In the genomic region with DNA sequence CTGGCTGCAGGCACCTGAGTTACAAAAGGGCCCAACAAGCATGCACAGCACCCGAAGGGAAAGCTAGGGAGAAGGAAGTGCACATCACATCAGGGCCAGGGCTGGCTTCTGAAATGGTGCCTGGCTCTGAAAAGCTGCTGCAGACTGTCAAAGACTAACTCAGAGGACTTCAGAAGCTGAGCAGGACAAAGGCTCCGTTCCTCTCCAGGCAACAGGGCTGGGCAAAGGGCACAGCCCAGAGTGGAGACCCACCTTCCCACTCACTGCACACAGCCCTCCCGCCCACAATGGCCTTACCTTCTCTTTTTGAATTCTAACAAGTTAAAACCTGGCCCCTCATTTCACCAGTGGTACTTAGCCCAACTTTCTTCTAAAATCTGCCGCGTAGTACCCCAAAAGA, we compare ENCODE assay signal across 26 mouse cellular contexts.
DNase-seq lines count a peak whose midpoint lies in the region; ATAC-seq and TF ChIP-seq lines count a peak whose summit lies in the region.
"Had no signal": no experiment of that assay in that cellular context is flagged by ENCODE, and none has a peak within 500 bp of the region (broad histone marks: within the 10 kb centered on the region; RNA-seq: fewer than 3 reads in every experiment).

No protein-coding gene starts in this region.

- DNase-seq in kidney, adult 11 months, result peak; percentile 19
- no peak for DNase-seq in kidney, adult 18-20 months
- DNase-seq in kidney, postnatal 36 days, result peak; percentile 19 to 64
- no peak for DNase-seq in embryo, embryonic 11 days
- DNase-seq in right cerebral cortex, postnatal 4 days, result no peak
- DNase-seq: adrenal gland, postnatal 14 days; gastrocnemius, postnatal 25 days; heart, adult 18-20 months; heart, postnatal 10 days; layer of hippocampus, adult 9-11 months; right cerebral cortex, adult 18-20 months; thymus, adult 2 months; thymus, postnatal 36 days had no signal

- H3K4me2 ChIP-seq in kidney, embryonic 16.5 days (replicated peaks; ENCODE audit: low read depth, low read length), result no peak overlapping the region
- H3K4me2 ChIP-seq: embryonic facial prominence, embryonic 15.5 days; heart, embryonic 13.5 days; limb, embryonic 13.5 days; liver, embryonic 11.5 days; lung, embryonic 15.5 days; neural tube, embryonic 12.5 days had no signal

- H3K27ac ChIP-seq in cortical plate, adult 2 months (ENCODE audit: insufficient read depth, low read length), result peak overlapping the region; percentile 84
- H3K27ac ChIP-seq in kidney, embryonic 16.5 days (ENCODE audit: low read length), result peak overlapping the region; percentile 43; the same call in 1 of the 2 replicates
- H3K27ac ChIP-seq: embryonic facial prominence, embryonic 15.5 days; limb, embryonic 13.5 days; lung, embryonic 15.5 days; midbrain, embryonic 10.5 days; neural tube, embryonic 12.5 days had no signal

- H3K4me1 ChIP-seq in cortical plate, adult 2 months (ENCODE audit: control insufficient read depth, insufficient read depth, low read length), result peaks cover 22% of the 10 kb centered on the region
- H3K4me1 ChIP-seq in kidney, embryonic 16.5 days (ENCODE audit: insufficient read depth, low read length), result peaks cover 32% of the 10 kb centered on the region
- H3K4me1 ChIP-seq: embryonic facial prominence, embryonic 15.5 days; lung, embryonic 15.5 days; midbrain, embryonic 10.5 days; neural tube, embryonic 12.5 days had no signal

- ATAC-seq in kidney, embryonic 16.5 days (ENCODE audit: low FRiP score, low TSS enrichment), result 0 out of 2 replicates have a peak, but pooled peaks have one; percentile 61
- ATAC-seq: forebrain, embryonic 14.5 days; hindbrain, embryonic 16.5 days; Patski had no signal

- no peak overlapping the region for H3K4me3 ChIP-seq in cortical plate, adult 2 months (ENCODE audit: insufficient read depth, low read length)
- H3K4me3 ChIP-seq in kidney, embryonic 16.5 days (ENCODE audit: low read length), result no peak overlapping the region
- H3K4me3 ChIP-seq: embryonic facial prominence, embryonic 15.5 days; heart, embryonic 13.5 days; limb, embryonic 13.5 days; lung, embryonic 15.5 days; midbrain, embryonic 10.5 days; myocyte; neural tube, embryonic 12.5 days had no signal

- H3K27me3 ChIP-seq in kidney, embryonic 16.5 days (ENCODE audit: insufficient read depth, low read length), result no peaks in the 10 kb centered on the region
- H3K27me3 ChIP-seq: embryonic facial prominence, embryonic 15.5 days; heart, embryonic 13.5 days; lung, embryonic 15.5 days; neural tube, embryonic 12.5 days; Patski had no signal

- no peaks in the 10 kb centered on the region for H3K36me3 ChIP-seq in kidney, embryonic 16.5 days (ENCODE audit: insufficient read depth, low read length)
- H3K36me3 ChIP-seq: embryonic facial prominence, embryonic 15.5 days; heart, embryonic 13.5 days; limb, embryonic 13.5 days; lung, embryonic 15.5 days; midbrain, embryonic 10.5 days; neural tube, embryonic 12.5 days had no signal

- TF ChIP-seq POLR2A in cortical plate, adult 2 months (IDR thresholded peaks at IDR 0.05; ENCODE audit: extremely low read depth, insufficient read depth, low read length), result no peak

- no peaks in the 10 kb centered on the region for H3K9me3 ChIP-seq in kidney, embryonic 16.5 days (ENCODE audit: low read length)
- H3K9me3 ChIP-seq: embryonic facial prominence, embryonic 15.5 days; heart, embryonic 13.5 days; limb, embryonic 13.5 days; lung, embryonic 15.5 days; midbrain, embryonic 10.5 days; neural tube, embryonic 12.5 days had no signal

- no peak for TF ChIP-seq CTCF in cortical plate, adult 2 months (IDR thresholded peaks at IDR 0.05; ENCODE audit: extremely low read depth, insufficient read depth, low read length)

- H3K9ac ChIP-seq in kidney, embryonic 16.5 days (replicated peaks; ENCODE audit: low read length), result no peak overlapping the region; the same call in 1 of the 2 replicates
- H3K9ac ChIP-seq: embryonic facial prominence, embryonic 15.5 days; heart, embryonic 13.5 days; limb, embryonic 13.5 days; lung, embryonic 15.5 days; neural tube, embryonic 12.5 days had no signal

- WGBS in kidney, embryonic 16.5 days, result 77% methylated on average over 5 of the region's 5 CpGs

Comparison
In these comparisons a context has a peak if more than half of its experiments do, and no peak if none do; other contexts are left out.
1. DNase-seq: peak in kidney, adult 11 months (single experiment) and kidney, postnatal 36 days (2 of 2); none in kidney, adult 18-20 months (single experiment), embryo, embryonic 11 days (single experiment) and right cerebral cortex, postnatal 4 days (single experiment).